Mouse (Mus musculus): ENCODE data around the gene Tas2r123.

Gene Tas2r123

GRCm38 (mm10) chr6:132846842-132847241, at the start of gene Tas2r123:
Tas2r123 (plus strand) TSS chr6:132847142.
- no peak for DNase-seq (ENCODE audit: extremely low spot score)

DNA sequence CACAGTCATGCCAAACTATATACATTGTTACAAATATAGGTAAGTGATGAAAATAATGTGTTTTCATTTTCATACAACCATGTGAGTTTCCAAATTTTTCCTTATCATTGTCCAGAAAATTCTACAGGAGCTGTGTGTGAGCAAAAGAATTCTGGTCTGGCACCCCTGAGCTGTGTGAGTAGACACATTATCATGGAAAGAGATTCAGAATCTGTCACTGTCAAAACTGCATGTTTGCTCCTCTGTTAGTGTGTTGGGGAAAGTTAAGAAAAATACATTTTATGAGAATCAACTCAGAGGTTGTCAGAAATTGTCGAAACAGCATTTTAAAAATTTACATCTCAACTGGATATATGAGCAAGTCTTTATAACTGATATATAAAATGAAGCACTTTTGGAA, 44.4 kb upstream of the Tas2r123 start, which contains the start of gene Tas2r117:
TSS of gene Tas2r117 (plus strand) at position 301 of the 400 bp plus-strand sequence.
- no peak for DNase-seq (ENCODE audit: extremely low spot score)

- no peak for DNase-seq (ENCODE audit: extremely low spot score)
Measured at GRCm38 (mm10) chr6:132855138-132855537, 8.2 kb downstream of the Tas2r123 start, which contains the start of gene Tas2r116. Tas2r116 (plus strand) TSS chr6:132855438.

- no peak for DNase-seq (ENCODE audit: extremely low spot score)
Measured at GRCm38 (mm10) chr6:132867708-132868107, 20.8 kb downstream of the Tas2r123 start, which contains the start of gene Tas2r110. Tas2r110 (plus strand) TSS chr6:132868008.

- no peak for DNase-seq (ENCODE audit: extremely low spot score)
Measured at GRCm38 (mm10) chr6:132892711-132893110, 45.8 kb downstream of the Tas2r123 start, which contains the start of gene Tas2r113. Tas2r113 (plus strand) TSS chr6:132893011.
